Mouse (Mus musculus) G1E (cell line): ENCODE results near the gene A4galt.
"Not testable (repeated sequence)": the region's sequence is repeated elsewhere in the genome, so short reads cannot be mapped to it uniquely, and the experiment has no call there.

Experiments
- CTCF ChIP-seq: IDR thresholded peaks from 2 replicates; pipeline ENCODE4 v1.5.1; 2012; ENCODE audit warnings: low read depth, low read length, inconsistent platforms, mixed read lengths
- TAL1 ChIP-seq: conservative IDR thresholded peaks from 2 replicates; pipeline ENCODE4 v1.6.1; 2012; ENCODE audit warnings: low read depth, low read length, inconsistent platforms, mixed read lengths

DNA sequence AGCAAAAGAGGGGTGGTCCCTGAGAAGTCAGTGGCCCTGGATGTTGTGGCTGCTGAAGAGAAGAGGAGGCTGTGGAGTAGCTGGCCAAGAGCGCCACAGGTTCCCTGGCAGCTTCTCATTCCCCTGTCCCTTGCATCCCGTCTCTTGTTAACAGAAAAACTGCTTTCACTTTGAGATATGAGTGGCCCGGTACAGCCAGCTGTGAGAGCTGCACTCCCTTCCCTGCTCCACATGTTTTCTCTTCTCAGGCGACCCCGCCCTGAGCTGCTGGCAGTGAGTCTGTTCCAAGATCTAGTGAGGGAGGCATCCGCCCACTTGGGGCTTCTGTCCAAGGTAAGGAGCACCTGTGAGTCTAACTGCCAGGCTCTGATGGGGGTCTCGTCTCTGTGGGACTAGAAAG is 16.9 kb upstream of the A4galt start:
- not testable (repeated sequence) for TF ChIP-seq CTCF, TAL1
